Comparison of ENCODE assay signal across 8 mouse cellular contexts in genomic region chr19:29523230-29523582, GRCm38 (mm10). TPM values are rescaled to one million over a fixed set of nuclear protein-coding genes. Genes with fewer than 3 reads are reported as not detected.
DNase-seq lines count a peak whose midpoint lies in the region; ATAC-seq and TF ChIP-seq lines count a peak whose summit lies in the region.

No protein-coding gene starts in this region.

- H3K4me3 ChIP-seq in kidney, postnatal 0 days (replicated peaks; ENCODE audit: low read depth, low read length): peak overlapping the region; percentile 93
- H3K4me3 ChIP-seq in hindbrain, embryonic 12.5 days: peak overlapping the region; percentile 80
- H3K4me3 ChIP-seq in midbrain, embryonic 13.5 days (replicated peaks): peak overlapping the region; percentile 89

- H3K4me2 ChIP-seq in kidney, postnatal 0 days (ENCODE audit: low read length): peak overlapping the region; percentile 70
- H3K4me2 ChIP-seq in hindbrain, embryonic 12.5 days (replicated peaks): peak overlapping the region; percentile 79
- H3K4me2 ChIP-seq in midbrain, embryonic 13.5 days (replicated peaks): peak overlapping the region; percentile 90

- H3K9ac ChIP-seq in kidney, postnatal 0 days (ENCODE audit: low read depth, low read length): peak overlapping the region; percentile 91
- peak overlapping the region; percentile 88 for H3K9ac ChIP-seq in hindbrain, embryonic 12.5 days
- peak overlapping the region; percentile 90 for H3K9ac ChIP-seq in midbrain, embryonic 13.5 days (replicated peaks)

- TF ChIP-seq CTCF in kidney, postnatal 0 days (IDR thresholded peaks at IDR 0.05; ENCODE audit: low read depth): no peak

- H3K4me1 ChIP-seq in kidney, postnatal 0 days (replicated peaks; ENCODE audit: insufficient read depth, low read length): peaks cover 3% of the 10 kb centered on the region; the same call in 1 of the 2 replicates
- peaks cover 10% of the 10 kb centered on the region for H3K4me1 ChIP-seq in hindbrain, embryonic 12.5 days
- H3K4me1 ChIP-seq in midbrain, embryonic 13.5 days (replicated peaks): peaks cover 22% of the 10 kb centered on the region

- peak; percentile 76 for DNase-seq in kidney, postnatal 0 days (ENCODE audit: low spot score)
- no peak for DNase-seq in kidney, adult 9 months
- peak; percentile 22 for DNase-seq in c-Kit-positive CD71-positive TER-119-positive erythroid progenitor cells, embryonic 14.5 days (ENCODE audit: low spot score)
- DNase-seq in layer of hippocampus, adult 9-11 months: no peak
- no peak for DNase-seq in spleen, adult 12 weeks (ENCODE audit: low spot score)
- DNase-seq in gastrocnemius, adult 8-10 months (ENCODE audit: low spot score in 2 of 2): no peak

- no peaks in the 10 kb centered on the region for H3K36me3 ChIP-seq in kidney, postnatal 0 days (ENCODE audit: insufficient read depth, low read length)
- no peaks in the 10 kb centered on the region for H3K36me3 ChIP-seq in hindbrain, embryonic 12.5 days
- H3K36me3 ChIP-seq in midbrain, embryonic 13.5 days: no peaks in the 10 kb centered on the region

- H3K9me3 ChIP-seq in kidney, postnatal 0 days (replicated peaks; ENCODE audit: low read length): no peaks in the 10 kb centered on the region
- H3K9me3 ChIP-seq in hindbrain, embryonic 12.5 days (replicated peaks): no peaks in the 10 kb centered on the region
- H3K9me3 ChIP-seq in midbrain, embryonic 13.5 days: no peaks in the 10 kb centered on the region

- H3K27ac ChIP-seq in kidney, postnatal 0 days: peak overlapping the region; percentile 97
- H3K27ac ChIP-seq in hindbrain, embryonic 12.5 days: peak overlapping the region; percentile 94
- peak overlapping the region; percentile 94 for H3K27ac ChIP-seq in midbrain, embryonic 13.5 days

- under 1% methylated on average over 9 of the region's 9 CpGs for WGBS in kidney, postnatal 0 days
- 2% methylated on average over 9 of the region's 9 CpGs for WGBS in hindbrain, embryonic 12.5 days
- WGBS in midbrain, embryonic 13.5 days: 0% methylated on average over 9 of the region's 9 CpGs

- ATAC-seq in kidney, postnatal 0 days (replicated peaks; ENCODE audit: low FRiP score, low read depth): no peak
- ATAC-seq in hindbrain, embryonic 12.5 days (ENCODE audit: low FRiP score): no peak
- ATAC-seq in midbrain, embryonic 13.5 days: no peak

- H3K27me3 ChIP-seq in kidney, postnatal 0 days (ENCODE audit: insufficient read depth, low read length): no peaks in the 10 kb centered on the region
- H3K27me3 ChIP-seq in hindbrain, embryonic 12.5 days: no peaks in the 10 kb centered on the region
- no peaks in the 10 kb centered on the region for H3K27me3 ChIP-seq in midbrain, embryonic 13.5 days

RNA-seq across cellular contexts. Expression of gene Ric1, which starts 1.1 kb away (rescaled TPM):
- polyA plus RNA-seq in kidney, postnatal 0 days (2015; fragmentation: Nextera tagmentation; extraction: Ambion mirVana): 13.5 and 13.6 TPM in 2 replicates
- polyA plus RNA-seq in hindbrain, embryonic 12.5 days (2016; fragmentation: Nextera tagmentation; extraction: Ambion mirVana): 17.5 and 20.1 TPM in 2 replicates
- polyA plus RNA-seq in midbrain, embryonic 13.5 days (2015; fragmentation: Nextera tagmentation; extraction: Ambion mirVana): 11.9 and 13.0 TPM in 2 replicates
- total RNA-seq in gastrocnemius, adult 8-10 months (2022): 10 to 100 TPM; 25.3 to 31.7 (median 29.7) TPM

Comparison
In these comparisons a context has a peak if more than half of its experiments do, and no peak if none do; other contexts are left out.
1. DNase-seq: peak in kidney, postnatal 0 days (single experiment) and c-Kit-positive CD71-positive TER-119-positive erythroid progenitor cells, embryonic 14.5 days (single experiment); none in kidney, adult 9 months (single experiment), layer of hippocampus, adult 9-11 months (single experiment), spleen, adult 12 weeks (single experiment) and gastrocnemius, adult 8-10 months (0 of 2).
2. Peak in every context shown above with its lines, with median percentiles within 50 percentile points of each other: H3K27ac ChIP-seq, H3K4me2 ChIP-seq, H3K4me3 ChIP-seq and H3K9ac ChIP-seq.